Mouse (Mus musculus) testis, postnatal 10 days (tissue): ENCODE measurements around the gene Smad3.

Experiments
- DNase-seq: peaks from one replicate; pipeline ENCODE4 v3.0.0; 2021; ENCODE audit warnings: low spot score

Gene Smad3

GRCm38 (mm10) chr9:63663222-63663621, 94.6 kb downstream of the Smad3 start:
- DNase-seq: no peak

- no peak for DNase-seq
Measured at GRCm38 (mm10) chr9:63662759-63663158, 95.0 kb downstream of the Smad3 start.

DNA sequence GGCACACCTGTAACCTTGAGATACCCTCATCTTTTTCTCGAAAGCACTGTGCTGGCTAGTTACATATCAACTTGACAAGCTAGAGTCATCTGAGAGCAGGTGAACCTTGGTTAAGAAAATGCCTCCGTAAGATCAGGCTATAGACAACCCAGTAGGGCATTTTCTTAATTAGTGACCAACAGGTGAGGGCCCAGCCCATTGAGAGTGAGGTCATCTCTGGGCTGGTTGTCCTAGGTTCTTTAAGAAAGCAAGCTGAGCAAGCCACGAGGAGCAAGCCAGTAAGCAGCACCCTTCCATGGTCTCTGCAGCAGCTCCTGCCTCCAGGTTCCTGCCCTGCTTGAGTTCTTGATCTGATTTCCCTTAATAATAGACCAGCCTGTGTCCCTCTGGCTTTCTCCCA, 97.1 kb downstream of the Smad3 start:
- no peak for DNase-seq

GRCm38 (mm10) chr9:63660061-63660460, 97.7 kb downstream of the Smad3 start:
- DNase-seq: no peak

DNA sequence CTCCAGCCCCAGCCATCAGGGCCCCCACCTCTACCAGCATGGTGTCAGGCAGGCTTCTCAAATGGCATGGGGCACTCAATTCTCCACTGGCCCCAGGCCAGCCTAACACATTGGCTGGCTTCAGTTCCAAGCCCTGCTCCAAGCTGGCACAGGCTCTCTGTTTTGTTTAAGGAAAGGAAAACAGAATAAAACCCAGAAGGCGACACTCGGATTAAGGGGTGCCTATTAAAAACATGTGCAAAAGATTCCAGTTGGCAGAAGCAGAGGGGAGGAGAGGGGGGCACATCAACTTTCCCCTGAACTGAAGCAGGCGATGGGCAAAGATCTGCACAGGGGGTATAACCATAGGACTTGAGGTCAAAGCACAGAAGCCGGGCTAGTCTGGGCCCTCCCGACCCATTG, 98.8 kb downstream of the Smad3 start:
- no peak for DNase-seq

DNA sequence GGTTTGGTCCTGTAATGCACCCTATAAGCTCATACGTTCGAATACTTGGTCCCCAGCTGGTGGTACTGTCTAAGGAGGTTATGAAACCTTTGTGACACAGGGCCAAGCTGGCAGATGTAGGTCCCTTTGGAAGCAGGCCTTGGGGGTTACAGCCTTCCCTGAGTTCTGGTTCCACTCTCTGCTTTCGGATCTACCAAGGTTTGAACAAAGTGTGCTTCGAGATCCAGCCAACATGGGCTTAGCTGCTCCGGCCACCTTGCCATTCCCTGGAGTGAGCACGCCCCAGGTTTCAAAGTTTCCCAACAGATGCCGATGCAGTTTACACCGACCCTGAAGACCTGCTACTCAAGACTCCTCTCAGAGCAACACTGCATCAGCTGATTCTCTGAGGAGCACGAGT, 99.4 kb downstream of the Smad3 start:
- DNase-seq: no peak

- DNase-seq: no peak
Measured at GRCm38 (mm10) chr9:63657167-63657566, 100.6 kb downstream of the Smad3 start.

- no peak for DNase-seq
Measured at GRCm38 (mm10) chr9:63655092-63655491, 102.7 kb downstream of the Smad3 start.

DNA sequence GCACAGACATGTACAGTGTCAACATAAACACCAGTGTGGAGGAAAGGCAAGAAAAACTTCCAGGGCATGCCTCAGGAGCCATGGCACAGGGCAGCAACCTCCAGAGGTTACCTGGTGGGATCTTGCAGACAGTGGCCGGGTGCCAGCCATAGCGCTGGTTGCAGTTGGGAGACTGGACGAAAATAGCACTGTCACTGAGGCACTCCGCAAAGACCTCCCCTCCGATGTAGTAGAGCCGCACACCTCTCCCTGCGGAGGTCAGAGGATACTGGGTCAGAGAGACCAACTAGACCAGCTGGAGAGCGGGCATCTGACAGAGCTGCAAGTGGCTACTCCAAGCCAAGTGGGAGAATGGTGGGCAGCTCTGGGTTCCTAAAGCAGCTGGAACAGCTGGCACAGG, 103.2 kb downstream of the Smad3 start:
- no peak for DNase-seq

DNA sequence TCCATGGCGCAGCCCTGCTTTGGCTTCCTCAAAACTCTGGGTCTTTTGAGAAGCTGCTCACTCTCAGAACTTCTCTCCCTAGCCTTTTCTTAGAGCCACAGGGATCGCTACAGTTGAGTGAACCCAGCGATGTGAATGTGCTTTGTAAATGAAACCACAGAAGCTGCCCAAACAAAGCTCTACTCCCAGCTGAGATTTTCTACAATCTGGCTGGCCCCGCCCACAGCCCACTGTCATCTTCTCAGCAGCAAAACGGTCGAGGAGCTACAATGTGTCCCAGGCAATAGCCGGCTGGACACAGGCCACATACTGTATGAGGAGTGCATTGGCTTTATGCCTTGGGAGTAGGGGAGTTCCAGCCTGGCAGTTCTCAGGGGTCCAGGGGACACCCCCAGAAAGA, 104.1 kb downstream of the Smad3 start:
- peak; percentile 83 for DNase-seq

DNA sequence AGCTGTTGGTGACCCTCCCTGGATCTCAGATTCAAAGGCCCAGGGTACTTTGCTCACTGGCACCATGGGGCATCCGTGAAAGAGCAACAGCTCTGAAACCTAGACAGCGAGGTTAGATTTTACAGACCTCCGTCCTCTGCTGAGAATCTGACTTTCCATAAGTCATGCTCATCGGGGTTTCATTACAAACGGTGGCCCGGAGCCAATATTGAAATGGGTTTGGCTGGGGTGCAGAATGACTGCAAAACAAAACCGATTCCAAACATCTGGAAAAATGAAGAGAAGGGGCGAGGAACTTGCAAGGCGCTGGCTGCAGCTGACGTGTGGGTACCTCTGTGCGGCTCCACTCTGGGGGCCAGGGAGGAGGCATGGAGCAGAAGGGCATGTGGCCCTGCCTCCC, 106.2 kb downstream of the Smad3 start:
- peak; percentile 54 for DNase-seq

GRCm38 (mm10) chr9:63650905-63651304, 106.9 kb downstream of the Smad3 start:
- DNase-seq: no peak

DNA sequence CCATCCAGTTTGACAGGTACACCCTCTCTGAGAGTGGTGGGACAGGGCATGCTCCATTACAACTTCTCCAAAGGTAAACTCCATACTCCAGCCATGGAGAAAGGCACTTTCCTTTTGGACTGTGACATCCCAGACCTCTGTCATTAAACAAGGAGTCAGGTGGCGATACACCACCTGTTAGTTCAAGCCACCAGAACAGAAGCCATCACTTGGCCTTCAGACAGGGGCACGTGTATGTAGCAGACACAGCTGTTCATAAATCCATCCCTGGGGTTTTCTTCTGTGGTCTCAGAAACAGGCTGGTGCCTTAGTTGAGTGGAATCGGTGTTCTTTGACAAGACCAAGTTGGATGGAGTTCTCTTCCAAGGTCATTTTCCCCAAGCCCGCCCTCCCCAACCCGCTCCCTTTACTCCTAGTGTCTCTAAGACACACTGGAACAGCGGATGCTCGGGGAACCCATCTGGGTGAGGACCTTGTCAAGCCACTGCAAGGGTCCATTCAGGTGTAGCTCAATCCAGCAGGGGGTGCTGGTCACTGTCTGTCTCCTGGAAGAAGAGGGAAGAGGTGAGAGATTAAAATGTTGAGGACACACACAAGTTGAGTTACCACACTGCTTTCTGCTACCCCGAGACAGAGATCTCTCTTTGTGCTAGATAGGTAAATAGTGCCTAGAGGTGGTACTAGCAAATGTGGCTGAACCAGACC, 107.8 kb downstream of the Smad3 start:
- peak; percentile 74 for DNase-seq

- DNase-seq: no peak
Measured at GRCm38 (mm10) chr9:63648520-63648918, 109.3 kb downstream of the Smad3 start.

DNA sequence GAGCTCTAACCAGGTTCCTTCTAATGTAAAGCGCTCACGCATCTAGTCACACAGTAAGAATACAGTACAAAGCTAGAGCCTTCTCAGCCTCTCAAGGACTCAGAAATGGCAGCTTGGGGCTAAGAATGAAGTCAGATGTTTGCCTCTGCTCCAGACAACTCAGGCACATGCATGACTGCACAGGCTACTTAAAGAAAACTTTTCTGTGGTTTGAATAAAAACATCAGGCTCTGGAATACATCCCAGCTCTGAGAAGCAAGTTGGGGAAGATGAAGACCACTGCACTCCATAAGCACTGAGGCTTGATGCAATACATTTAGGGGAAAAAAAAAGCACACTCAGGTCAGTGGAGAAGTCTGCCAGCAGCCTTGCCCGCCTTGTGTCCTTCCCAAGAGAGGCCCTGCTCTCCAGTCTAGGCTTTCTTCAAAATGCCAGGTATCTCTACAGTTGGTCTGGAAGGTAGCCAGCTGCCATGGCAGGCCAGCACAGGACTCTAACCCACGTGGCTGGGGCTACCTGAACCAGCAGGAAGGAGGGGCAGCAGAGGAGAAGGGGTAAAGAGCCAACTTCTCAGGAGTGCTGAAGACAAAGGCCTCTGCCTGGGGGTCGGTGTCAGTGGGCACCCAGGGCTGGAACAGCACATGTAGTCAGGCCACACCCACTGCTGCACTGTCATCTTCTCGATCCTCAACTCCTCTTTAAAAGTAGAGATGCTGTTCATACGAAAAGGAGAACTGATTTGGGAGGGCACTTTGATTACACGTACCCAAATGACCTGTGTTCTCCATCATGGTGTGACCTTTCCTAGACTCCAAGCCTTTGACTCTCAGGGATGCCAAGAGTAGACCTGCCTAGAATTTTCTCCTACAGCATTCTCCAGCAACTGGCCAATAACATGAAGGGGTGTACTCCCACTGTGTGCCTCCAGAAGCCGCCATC, 109.9 kb downstream of the Smad3 start:
- DNase-seq: no peak

DNA sequence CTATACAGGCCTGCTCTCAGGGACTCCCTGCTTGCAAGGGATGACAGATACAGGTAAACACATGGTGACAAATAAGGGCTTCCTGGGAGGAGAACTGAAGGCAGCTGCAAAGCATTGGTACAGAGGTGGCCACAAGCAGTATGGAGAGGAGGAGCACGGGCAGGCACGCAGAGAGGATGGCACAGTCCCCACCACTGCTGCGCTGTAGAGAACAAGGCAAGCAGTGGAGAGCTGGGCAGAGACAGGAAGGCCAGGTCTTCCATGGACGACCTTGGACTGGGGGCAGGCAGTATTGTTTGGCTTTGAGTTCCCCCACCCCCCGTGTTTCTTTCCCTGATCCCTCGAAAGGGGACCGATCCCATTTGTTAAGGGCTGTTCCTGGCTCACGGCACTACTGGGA, 112.7 kb downstream of the Smad3 start:
- DNase-seq: no peak

- DNase-seq: no peak
Measured at GRCm38 (mm10) chr9:63644011-63644410, 113.8 kb downstream of the Smad3 start.

- no peak for DNase-seq
Measured at GRCm38 (mm10) chr9:63641983-63642646, 115.7 kb downstream of the Smad3 start.

- no peak for DNase-seq
Measured at GRCm38 (mm10) chr9:63636113-63636512, 121.7 kb downstream of the Smad3 start.

- DNase-seq: no peak
Measured at GRCm38 (mm10) chr9:63633334-63633733, 124.5 kb downstream of the Smad3 start.

- no peak for DNase-seq
Measured at GRCm38 (mm10) chr9:63632924-63633323, 124.9 kb downstream of the Smad3 start.

DNA sequence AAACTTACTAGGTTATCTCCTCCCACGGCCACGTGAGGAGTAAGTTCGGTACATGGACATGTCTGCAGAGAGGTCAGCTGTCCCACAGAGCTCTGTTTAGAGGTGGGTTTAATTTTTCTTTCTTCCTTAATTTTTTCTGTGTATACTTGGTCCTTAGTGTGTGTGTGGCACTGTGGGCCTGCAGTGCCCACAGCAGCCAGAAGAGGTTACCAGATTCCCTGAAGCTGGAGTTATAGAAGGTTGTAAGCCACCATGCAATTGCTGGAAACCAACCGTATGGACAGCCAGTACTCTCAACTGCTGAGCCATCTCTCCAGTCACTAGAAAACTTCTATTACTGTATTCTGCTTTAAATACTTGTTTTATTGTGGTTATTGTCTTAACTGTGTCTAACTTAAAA, 125.7 kb downstream of the Smad3 start:
- DNase-seq: no peak
